Mouse (Mus musculus) layer of hippocampus, postnatal 10 days (tissue): ENCODE data around the gene Git2. TPM values are rescaled to one million over a fixed set of nuclear protein-coding genes. Genes with fewer than 3 reads are reported as not detected.

Source experiments
- DNase-seq, 2 experiments: peaks; one replicate each; pipeline ENCODE4 v3.0.0; 2021; ENCODE audit warnings: low spot score in 2 of 2
- long read RNA-seq: library from polyadenylated mRNA; stranded (forward); transcript quantifications from one replicate; pipeline ENCODE4 v2.0.0, GENCODE M21; 2023
- total RNA-seq, 2 experiments: library from RNA; stranded (reverse); gene quantifications; 2 replicates each; pipeline ENCODE4 v1.2.3; 2021

Git2 gene
- total RNA-seq = 10 to 100 TPM; 42.4 to 44.8 TPM
- long read RNA-seq, full-length matches to known transcripts = 1 of 12 reads
- long read RNA-seq, partial matches to known transcripts = 5 of 12 reads
- long read RNA-seq, other reads (novel, unspliced or antisense) = 6 of 12 reads

- DNase-seq = peak in 1 of 2 experiments; percentile 34
Observed at GRCm38 (mm10) chr5:114775056-114775979, at the start of gene Git2. Gene Git2 (minus strand): TSS chr5:114775517.

- DNase-seq = peak; percentile 52 to 55
Observed at GRCm38 (mm10) chr5:114824197-114824596, 48.9 kb upstream of the Git2 start.

GRCm38 (mm10) chr5:114822796-114823688 is 47.7 kb upstream of the Git2 start, which contains the start of gene 1500011B03Rik:
Gene 1500011B03Rik (minus strand): TSS chr5:114823468.
- DNase-seq = peak; percentile 81 to 84

GRCm38 (mm10) chr5:114818124-114818523 is 42.8 kb upstream of the Git2 start:
- DNase-seq = no peak

- no peak for DNase-seq
Observed at GRCm38 (mm10) chr5:114816599-114816998, 41.3 kb upstream of the Git2 start.

GRCm38 (mm10) chr5:114813525-114814181 is 38.3 kb upstream of the Git2 start:
- DNase-seq = peak; percentile 88 to 92

GRCm38 (mm10) chr5:114809826-114810225 is 34.5 kb upstream of the Git2 start:
- DNase-seq = no peak

- DNase-seq = no peak
Observed at GRCm38 (mm10) chr5:114809181-114809756, 34.0 kb upstream of the Git2 start.

- no peak for DNase-seq
Observed at GRCm38 (mm10) chr5:114808385-114808784, 33.1 kb upstream of the Git2 start.

GRCm38 (mm10) chr5:114807893-114808292 is 32.6 kb upstream of the Git2 start:
- DNase-seq = no peak

GRCm38 (mm10) chr5:114807468-114807867 is 32.2 kb upstream of the Git2 start:
- DNase-seq = no peak

- DNase-seq = no peak
Observed at GRCm38 (mm10) chr5:114807063-114807462, 31.7 kb upstream of the Git2 start.

GRCm38 (mm10) chr5:114806636-114807035 is 31.3 kb upstream of the Git2 start:
- DNase-seq = no peak

- no peak for DNase-seq
Observed at GRCm38 (mm10) chr5:114805436-114806350, 30.4 kb upstream of the Git2 start.

- peak; percentile 59 to 69 for DNase-seq
Observed at GRCm38 (mm10) chr5:114804958-114805357, 29.6 kb upstream of the Git2 start.

- no peak for DNase-seq
Observed at GRCm38 (mm10) chr5:114804335-114804734, 29.0 kb upstream of the Git2 start.

- DNase-seq = no peak
Observed at GRCm38 (mm10) chr5:114803231-114803630, 27.9 kb upstream of the Git2 start.

GRCm38 (mm10) chr5:114801841-114802240 is 26.5 kb upstream of the Git2 start:
- DNase-seq = no peak

GRCm38 (mm10) chr5:114801049-114801448 is 25.7 kb upstream of the Git2 start:
- no peak for DNase-seq
